10 mouse cellular contexts compared by ENCODE assay signal in the genomic region with DNA sequence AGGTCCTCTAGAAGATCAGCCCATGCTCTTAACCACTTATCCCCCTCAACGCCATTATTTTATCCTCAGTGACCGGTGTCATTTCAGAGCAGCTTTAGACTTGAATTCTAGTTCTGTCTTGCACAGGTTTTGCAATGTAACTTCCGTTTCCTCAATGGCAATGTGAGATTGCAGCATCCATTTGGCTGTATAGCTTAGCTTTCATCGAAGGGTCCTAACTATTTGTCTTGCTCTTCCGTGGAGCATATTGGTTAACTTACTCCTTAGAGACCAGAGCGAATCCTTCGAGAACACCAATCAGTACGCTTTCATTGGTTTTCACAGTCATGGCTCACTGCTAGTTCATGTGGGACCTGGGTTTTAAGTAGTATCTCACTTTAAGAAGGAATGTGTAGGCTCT.
"Had no signal": no experiment of that assay in that cellular context is flagged by ENCODE, and none has a peak within 500 bp of the region (broad histone marks: within the 10 kb centered on the region; RNA-seq: fewer than 3 reads in every experiment).

No protein-coding gene starts in this region.

- H3K9ac ChIP-seq: hindbrain, embryonic 15.5 days; limb, embryonic 12.5 days; lung, embryonic 14.5 days; midbrain, embryonic 13.5 days; neural tube, embryonic 12.5 days had no signal

- DNase-seq: kidney, adult 8-10 months; right cerebral cortex, postnatal 4 days had no signal

- H3K9me3 ChIP-seq: hindbrain, embryonic 15.5 days; limb, embryonic 12.5 days; midbrain, embryonic 13.5 days; neural tube, embryonic 12.5 days had no signal

- H3K4me3 ChIP-seq: hindbrain, embryonic 15.5 days; layer of hippocampus, adult 2 months; limb, embryonic 12.5 days; midbrain, embryonic 13.5 days; neural tube, embryonic 12.5 days had no signal

- H3K27ac ChIP-seq: hindbrain, embryonic 15.5 days; kidney, postnatal 0 days; limb, embryonic 12.5 days; midbrain, embryonic 13.5 days; neural tube, embryonic 12.5 days had no signal

- H3K4me1 ChIP-seq: limb, embryonic 12.5 days had no signal

- H3K27me3 ChIP-seq: hindbrain, embryonic 15.5 days; limb, embryonic 12.5 days; midbrain, embryonic 13.5 days; neural tube, embryonic 12.5 days had no signal

- H3K36me3 ChIP-seq: hindbrain, embryonic 15.5 days; limb, embryonic 12.5 days; midbrain, embryonic 13.5 days; neural tube, embryonic 12.5 days had no signal

- H3K4me2 ChIP-seq: hindbrain, embryonic 15.5 days; limb, embryonic 12.5 days; lung, embryonic 14.5 days; midbrain, embryonic 13.5 days; neural tube, embryonic 12.5 days had no signal

- ATAC-seq: intestine, postnatal 0 days; midbrain, embryonic 13.5 days had no signal
